Mouse (Mus musculus): ENCODE data around the gene Gan. TPM values are rescaled to one million over a fixed set of nuclear protein-coding genes. Genes with fewer than 3 reads are reported as not detected.

Gene Gan
- total and polyA plus RNA-seq, 3 experiments, result 1.8 to 11.7 (median 5.0) TPM

- Histone ChIP-seq H3K4me1 (ENCODE audit: insufficient read depth, low read depth, low read length) (peaks cover 7% of the 10 kb centered on the region), H3K27me3 (ENCODE audit: insufficient read depth, low read length) (peaks cover 15% of the 10 kb centered on the region), H3K9me3 (replicated peaks) (no peaks in the 10 kb centered on the region), H3K36me3 (replicated peaks) (no peaks in the 10 kb centered on the region), H3K4me3 (ENCODE audit: low read depth, low read length) (no peak overlapping the region)
- TF ChIP-seq TAL1 (conservative IDR thresholded peaks at IDR 0.05; ENCODE audit: low read depth, low read length), result no peak
- TF ChIP-seq POLR2AphosphoS5 (IDR thresholded peaks at IDR 0.05; ENCODE audit: insufficient replicate concordance, low read depth, low read length), result no peak
- no peak for TF ChIP-seq GATA1 (IDR thresholded peaks at IDR 0.05; ENCODE audit: borderline replicate concordance, low read length)
- no peak for TF ChIP-seq GATA2 (IDR thresholded peaks at IDR 0.05; ENCODE audit: borderline replicate concordance, low read depth, low read length)
- TF ChIP-seq CTCF (IDR thresholded peaks at IDR 0.05; ENCODE audit: low read depth, low read length), result no peak
- DNase-seq (ENCODE audit: low spot score), result no peak
- no peak for ATAC-seq (ENCODE audit: extremely low read depth, insufficient number of reproducible peaks, low FRiP score, poor library complexity, severe bottlenecking)
Observed at GRCm38 (mm10) chr8:117227339-117227738, 69.4 kb downstream of the Gan start.

- DNase-seq (ENCODE audit: low spot score), result no peak
- Histone ChIP-seq H3K27me3 (ENCODE audit: insufficient read depth, low read length) (peaks cover 19% of the 10 kb centered on the region), H3K4me1 (ENCODE audit: insufficient read depth, low read depth, low read length) (peaks cover 9% of the 10 kb centered on the region), H3K9me3 (replicated peaks) (no peaks in the 10 kb centered on the region), H3K36me3 (replicated peaks) (no peaks in the 10 kb centered on the region), H3K4me3 (ENCODE audit: low read depth, low read length) (no peak overlapping the region)
- TF ChIP-seq CTCF (IDR thresholded peaks at IDR 0.05; ENCODE audit: low read depth, low read length) (no peak), GATA1 (IDR thresholded peaks at IDR 0.05; ENCODE audit: borderline replicate concordance, low read length) (no peak), POLR2AphosphoS5 (IDR thresholded peaks at IDR 0.05; ENCODE audit: insufficient replicate concordance, low read depth, low read length) (no peak), GATA2 (IDR thresholded peaks at IDR 0.05; ENCODE audit: borderline replicate concordance, low read depth, low read length) (no peak), TAL1 (conservative IDR thresholded peaks at IDR 0.05; ENCODE audit: low read depth, low read length) (no peak)
- no peak for ATAC-seq (ENCODE audit: extremely low read depth, insufficient number of reproducible peaks, low FRiP score, poor library complexity, severe bottlenecking)
Observed at GRCm38 (mm10) chr8:117233199-117233598, 75.3 kb downstream of the Gan start.

GRCm38 (mm10) chr8:117236531-117236930 lies 78.6 kb downstream of the Gan start:
- no peak for DNase-seq (ENCODE audit: low spot score)
- Histone ChIP-seq H3K4me1 (ENCODE audit: insufficient read depth, low read depth, low read length) (peaks cover 9% of the 10 kb centered on the region), H3K36me3 (replicated peaks) (no peaks in the 10 kb centered on the region), H3K9me3 (replicated peaks) (no peaks in the 10 kb centered on the region), H3K27me3 (ENCODE audit: insufficient read depth, low read length) (peaks cover 26% of the 10 kb centered on the region), H3K4me3 (ENCODE audit: low read depth, low read length) (no peak overlapping the region)
- no peak for ATAC-seq (ENCODE audit: extremely low read depth, insufficient number of reproducible peaks, low FRiP score, poor library complexity, severe bottlenecking)
- TF ChIP-seq TAL1 (conservative IDR thresholded peaks at IDR 0.05; ENCODE audit: low read depth, low read length) (no peak), POLR2AphosphoS5 (IDR thresholded peaks at IDR 0.05; ENCODE audit: insufficient replicate concordance, low read depth, low read length) (no peak), GATA1 (IDR thresholded peaks at IDR 0.05; ENCODE audit: borderline replicate concordance, low read length) (no peak), GATA2 (IDR thresholded peaks at IDR 0.05; ENCODE audit: borderline replicate concordance, low read depth, low read length) (no peak)

GRCm38 (mm10) chr8:117240326-117240725 lies 82.4 kb downstream of the Gan start:
- DNase-seq (ENCODE audit: low spot score), result no peak
- TF ChIP-seq GATA1 (IDR thresholded peaks at IDR 0.05; ENCODE audit: borderline replicate concordance, low read length) (no peak), TAL1 (conservative IDR thresholded peaks at IDR 0.05; ENCODE audit: low read depth, low read length) (no peak), CTCF (IDR thresholded peaks at IDR 0.05; ENCODE audit: low read depth, low read length) (no peak), GATA2 (IDR thresholded peaks at IDR 0.05; ENCODE audit: borderline replicate concordance, low read depth, low read length) (no peak), POLR2AphosphoS5 (IDR thresholded peaks at IDR 0.05; ENCODE audit: insufficient replicate concordance, low read depth, low read length) (no peak)
- Histone ChIP-seq H3K27me3 (ENCODE audit: insufficient read depth, low read length) (peaks cover 23% of the 10 kb centered on the region), H3K9me3 (replicated peaks) (no peaks in the 10 kb centered on the region), H3K4me1 (ENCODE audit: insufficient read depth, low read depth, low read length) (peaks cover 2% of the 10 kb centered on the region; the same call in 1 of the 2 replicates), H3K36me3 (replicated peaks) (no peaks in the 10 kb centered on the region), H3K4me3 (ENCODE audit: low read depth, low read length) (no peak overlapping the region)
- ATAC-seq (ENCODE audit: extremely low read depth, insufficient number of reproducible peaks, low FRiP score, poor library complexity, severe bottlenecking), result no peak

- no peak overlapping the region for H3K4me3 ChIP-seq (ENCODE audit: low read depth, low read length)
- DNase-seq (ENCODE audit: low spot score), result no peak
- peaks cover 2% of the 10 kb centered on the region; the same call in 1 of the 2 replicates for H3K4me1 ChIP-seq (ENCODE audit: insufficient read depth, low read depth, low read length)
- no peaks in the 10 kb centered on the region for H3K9me3 ChIP-seq (replicated peaks)
- TF ChIP-seq GATA2 (IDR thresholded peaks at IDR 0.05; ENCODE audit: borderline replicate concordance, low read depth, low read length) (no peak), POLR2AphosphoS5 (IDR thresholded peaks at IDR 0.05; ENCODE audit: insufficient replicate concordance, low read depth, low read length) (no peak)
- H3K36me3 ChIP-seq (replicated peaks), result no peaks in the 10 kb centered on the region
- peaks cover 23% of the 10 kb centered on the region for H3K27me3 ChIP-seq (ENCODE audit: insufficient read depth, low read length)
- no peak for ATAC-seq (ENCODE audit: extremely low read depth, insufficient number of reproducible peaks, low FRiP score, poor library complexity, severe bottlenecking)
Observed at GRCm38 (mm10) chr8:117240841-117241494, 83.0 kb downstream of the Gan start.

- DNase-seq (ENCODE audit: low spot score) (no peak), ATAC-seq (ENCODE audit: extremely low read depth, insufficient number of reproducible peaks, low FRiP score, poor library complexity, severe bottlenecking) (no peak)
- H3K4me1 ChIP-seq (ENCODE audit: insufficient read depth, low read depth, low read length), result peaks cover 2% of the 10 kb centered on the region; the same call in 1 of the 2 replicates
- no peaks in the 10 kb centered on the region for H3K9me3 ChIP-seq (replicated peaks)
- H3K4me3 ChIP-seq (ENCODE audit: low read depth, low read length), result no peak overlapping the region
- H3K36me3 ChIP-seq (replicated peaks), result no peaks in the 10 kb centered on the region
- peaks cover 26% of the 10 kb centered on the region for H3K27me3 ChIP-seq (ENCODE audit: insufficient read depth, low read length)
- TF ChIP-seq CTCF (IDR thresholded peaks at IDR 0.05; ENCODE audit: low read depth, low read length) (no peak), TAL1 (conservative IDR thresholded peaks at IDR 0.05; ENCODE audit: low read depth, low read length) (no peak), POLR2AphosphoS5 (IDR thresholded peaks at IDR 0.05; ENCODE audit: insufficient replicate concordance, low read depth, low read length) (no peak), GATA2 (IDR thresholded peaks at IDR 0.05; ENCODE audit: borderline replicate concordance, low read depth, low read length) (no peak), GATA1 (IDR thresholded peaks at IDR 0.05; ENCODE audit: borderline replicate concordance, low read length) (no peak)
Observed at GRCm38 (mm10) chr8:117241848-117242247, 83.9 kb downstream of the Gan start.

All from G1E (cell line).